Mouse (Mus musculus): ENCODE measurements around the gene Slc9a9. TPM values are rescaled to one million over a fixed set of nuclear protein-coding genes. Genes with fewer than 3 reads are reported as not detected.

The Slc9a9 gene
- total and polyA plus RNA-seq, 3 experiments: 0.46 to 0.71 TPM; not detected in 1

DNA sequence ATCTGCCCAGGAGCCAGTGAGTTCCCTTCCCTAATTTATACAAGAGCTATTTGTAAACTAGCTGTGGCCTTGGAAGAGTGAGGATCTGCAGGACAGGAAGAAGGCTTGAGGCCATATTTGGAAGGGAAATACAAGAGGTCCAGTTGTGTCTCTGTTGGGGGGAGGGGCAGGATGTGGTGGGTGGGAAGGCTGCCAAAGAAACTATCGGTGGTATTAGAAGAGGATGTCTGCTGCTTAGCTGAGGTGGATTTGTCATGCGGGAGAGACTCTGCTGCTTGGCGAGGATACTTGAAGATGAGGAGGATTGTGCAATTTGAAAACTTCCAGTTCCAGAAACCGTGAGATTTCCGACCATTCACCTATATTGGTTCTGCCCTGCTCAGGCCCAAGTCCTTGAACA is 524.4 kb downstream of the Slc9a9 start:
- Histone ChIP-seq H3K36me3 (ENCODE audit: control insufficient read depth in 1 of 2, insufficient read depth in 2 of 2, low read length in 2 of 2) (no peaks in the 10 kb centered on the region), H3K4me1 (ENCODE audit: control insufficient read depth in 1 of 2, insufficient read depth in 2 of 2, low read length in 2 of 2) (no peaks in the 10 kb centered on the region), H3K9ac (ENCODE audit: control insufficient read depth, low read depth, low read length, poor library complexity, severe bottlenecking) (no peak overlapping the region), H3K79me2 (ENCODE audit: control insufficient read depth, insufficient read depth, low read length, poor library complexity) (no peaks in the 10 kb centered on the region), H3K27me3 (ENCODE audit: control insufficient read depth in 1 of 2, insufficient read depth in 2 of 2, low read length in 2 of 2) (no peaks in the 10 kb centered on the region), H3K27ac (ENCODE audit: control insufficient read depth, low read depth, low read length) (no peak overlapping the region), H3K9me3 (replicated peaks; ENCODE audit: insufficient read depth, low read length) (no peaks in the 10 kb centered on the region), H3K4me3 (ENCODE audit: control insufficient read depth in 1 of 2, insufficient read depth in 1 of 2, low read depth in 2 of 2, low read length in 2 of 2) (no peak overlapping the region)
- DNase-seq (ENCODE audit: low read depth, low spot score): no peak
- no peak for TF ChIP-seq CHD2 (IDR thresholded peaks at IDR 0.05; ENCODE audit: low read length)
- TF ChIP-seq JUND (IDR thresholded peaks at IDR 0.05; ENCODE audit: low read depth, low read length): no peak
- TF ChIP-seq NRF1 (IDR thresholded peaks at IDR 0.05; ENCODE audit: insufficient read depth, low read depth, low read length, poor library complexity, severe bottlenecking): no peak
- TF ChIP-seq MXI1 (IDR thresholded peaks at IDR 0.05; ENCODE audit: low read depth, low read length): no peak
- TF ChIP-seq KAT2A (conservative IDR thresholded peaks at IDR 0.05; ENCODE audit: low read depth, low read length): no peak

DNA sequence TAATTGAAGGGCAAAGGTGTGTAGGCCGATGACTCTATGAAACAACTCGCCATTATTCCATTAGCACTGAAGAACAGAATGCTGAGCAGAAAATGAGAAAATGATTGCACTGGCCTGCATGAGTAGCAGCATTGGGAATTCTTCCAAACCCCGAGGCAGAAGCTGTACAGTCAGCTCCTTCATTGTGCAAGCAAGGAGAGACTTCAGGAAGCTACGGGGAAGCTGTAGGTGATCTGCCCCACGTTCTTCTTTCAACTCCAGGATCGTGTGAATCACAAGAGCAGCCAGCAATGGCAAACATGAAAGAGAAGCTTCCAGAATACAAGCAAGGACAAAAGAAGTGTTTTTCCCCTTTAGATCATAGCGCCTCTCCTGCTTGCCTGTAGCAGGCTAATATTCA is 538.0 kb downstream of the Slc9a9 start:
- H3K79me2 ChIP-seq (ENCODE audit: control insufficient read depth, insufficient read depth, low read length, poor library complexity): no peaks in the 10 kb centered on the region
- H3K27me3 ChIP-seq (ENCODE audit: control insufficient read depth in 1 of 2, insufficient read depth in 2 of 2, low read length in 2 of 2): no peaks in the 10 kb centered on the region
- H3K27ac ChIP-seq (ENCODE audit: control insufficient read depth, low read depth, low read length): no peak overlapping the region
- TF ChIP-seq POLR2AphosphoS5 (IDR thresholded peaks at IDR 0.05; ENCODE audit: borderline replicate concordance, low read depth, low read length) (no peak), TAL1 (IDR thresholded peaks at IDR 0.05; ENCODE audit: low read length) (no peak), KAT2A (conservative IDR thresholded peaks at IDR 0.05; ENCODE audit: low read depth, low read length) (no peak), MYC (IDR thresholded peaks at IDR 0.05; ENCODE audit: low read depth, low read length) (no peak), E2F4 (IDR thresholded peaks at IDR 0.05; ENCODE audit: borderline replicate concordance, low read depth, low read length) (no peak), NRF1 (IDR thresholded peaks at IDR 0.05; ENCODE audit: insufficient read depth, low read depth, low read length, poor library complexity, severe bottlenecking) (no peak), ELF1 (IDR thresholded peaks at IDR 0.05; ENCODE audit: low read depth, low read length) (no peak), JUND (IDR thresholded peaks at IDR 0.05; ENCODE audit: low read depth, low read length) (no peak), RCOR1 (IDR thresholded peaks at IDR 0.05; ENCODE audit: low read depth, low read length) (no peak), UBTF (IDR thresholded peaks at IDR 0.05; ENCODE audit: borderline replicate concordance, insufficient read depth, low read depth, low read length) (no peak), MXI1 (IDR thresholded peaks at IDR 0.05; ENCODE audit: low read depth, low read length) (no peak), ETS1 (IDR thresholded peaks at IDR 0.05; ENCODE audit: low read depth, low read length) (no peak)
- H3K4me1 ChIP-seq (ENCODE audit: control insufficient read depth in 1 of 2, insufficient read depth in 2 of 2, low read length in 2 of 2): no peaks in the 10 kb centered on the region
- DNase-seq (ENCODE audit: low read depth, low spot score): no peak
- H3K9me3 ChIP-seq (replicated peaks; ENCODE audit: insufficient read depth, low read length): no peaks in the 10 kb centered on the region
- H3K36me3 ChIP-seq (ENCODE audit: control insufficient read depth in 1 of 2, insufficient read depth in 2 of 2, low read length in 2 of 2): no peaks in the 10 kb centered on the region
- no peak overlapping the region for H3K4me3 ChIP-seq (ENCODE audit: control insufficient read depth in 1 of 2, insufficient read depth in 1 of 2, low read depth in 2 of 2, low read length in 2 of 2)
- no peak overlapping the region for H3K9ac ChIP-seq (ENCODE audit: control insufficient read depth, low read depth, low read length, poor library complexity, severe bottlenecking)

DNA sequence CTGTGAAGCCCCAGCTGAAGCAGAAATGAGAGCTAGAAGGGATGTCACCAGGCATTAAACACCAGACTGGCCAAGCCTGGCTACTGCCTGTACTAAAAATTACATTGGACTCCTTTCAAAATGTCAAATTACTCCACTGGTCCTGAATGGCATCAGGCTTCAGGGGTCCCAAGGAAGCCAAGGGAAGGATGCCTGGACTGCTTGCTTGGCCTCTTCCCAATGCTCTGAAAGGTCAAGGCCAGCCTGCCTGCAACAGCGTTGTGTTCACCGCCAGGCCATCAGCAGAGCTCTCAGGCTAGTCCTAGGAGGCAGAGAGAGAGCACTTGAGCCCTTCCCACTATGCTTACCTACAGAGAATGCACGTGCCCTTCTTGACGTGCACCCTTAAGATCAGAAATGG is 539.0 kb downstream of the Slc9a9 start:
- H3K27me3 ChIP-seq (ENCODE audit: control insufficient read depth in 1 of 2, insufficient read depth in 2 of 2, low read length in 2 of 2): no peaks in the 10 kb centered on the region
- H3K4me1 ChIP-seq (ENCODE audit: control insufficient read depth in 1 of 2, insufficient read depth in 2 of 2, low read length in 2 of 2): no peaks in the 10 kb centered on the region
- no peaks in the 10 kb centered on the region for H3K36me3 ChIP-seq (ENCODE audit: control insufficient read depth in 1 of 2, insufficient read depth in 2 of 2, low read length in 2 of 2)
- H3K27ac ChIP-seq (ENCODE audit: control insufficient read depth, low read depth, low read length): no peak overlapping the region
- TF ChIP-seq CHD1 (IDR thresholded peaks at IDR 0.05; ENCODE audit: low read depth, low read length) (no peak), POLR2A (IDR thresholded peaks at IDR 0.05; ENCODE audit: control insufficient read depth in 1 of 2, insufficient read depth in 1 of 2, low read depth in 1 of 2, low read length in 2 of 2, poor library complexity in 1 of 2) (no peak), MYC (IDR thresholded peaks at IDR 0.05; ENCODE audit: low read depth, low read length) (no peak), JUND (IDR thresholded peaks at IDR 0.05; ENCODE audit: low read depth, low read length) (no peak), ZNF384 (IDR thresholded peaks at IDR 0.05; ENCODE audit: low read depth, low read length) (no peak), USF1 (IDR thresholded peaks at IDR 0.05; ENCODE audit: low read depth, low read length) (no peak), NELFE (IDR thresholded peaks at IDR 0.05; ENCODE audit: low read depth, low read length) (no peak), CTCF (IDR thresholded peaks at IDR 0.05 in 2 of 3, conservative IDR thresholded peaks at IDR 0.05 in 1 of 3; ENCODE audit: control insufficient read depth in 1 of 3, insufficient read depth in 1 of 3, low read depth in 2 of 3, low read length in 3 of 3, poor library complexity in 1 of 3, severe bottlenecking in 1 of 3) (no peak), TCF12 (IDR thresholded peaks at IDR 0.05; ENCODE audit: low read depth, low read length) (no peak)
- no peak for DNase-seq (ENCODE audit: low read depth, low spot score)
- no peak overlapping the region for H3K9ac ChIP-seq (ENCODE audit: control insufficient read depth, low read depth, low read length, poor library complexity, severe bottlenecking)
- H3K9me3 ChIP-seq (replicated peaks; ENCODE audit: insufficient read depth, low read length): no peaks in the 10 kb centered on the region
- no peaks in the 10 kb centered on the region for H3K79me2 ChIP-seq (ENCODE audit: control insufficient read depth, insufficient read depth, low read length, poor library complexity)
- no peak overlapping the region for H3K4me3 ChIP-seq (ENCODE audit: control insufficient read depth in 1 of 2, insufficient read depth in 1 of 2, low read depth in 2 of 2, low read length in 2 of 2)

All from MEL (cell line).